Mouse (Mus musculus): ENCODE results near the gene Perm1. TPM values are rescaled to one million over a fixed set of nuclear protein-coding genes. Genes with fewer than 3 reads are reported as not detected.

Perm1 gene
- polyA plus RNA-seq, 2 experiments = 0.25 to 1.2 TPM

DNA sequence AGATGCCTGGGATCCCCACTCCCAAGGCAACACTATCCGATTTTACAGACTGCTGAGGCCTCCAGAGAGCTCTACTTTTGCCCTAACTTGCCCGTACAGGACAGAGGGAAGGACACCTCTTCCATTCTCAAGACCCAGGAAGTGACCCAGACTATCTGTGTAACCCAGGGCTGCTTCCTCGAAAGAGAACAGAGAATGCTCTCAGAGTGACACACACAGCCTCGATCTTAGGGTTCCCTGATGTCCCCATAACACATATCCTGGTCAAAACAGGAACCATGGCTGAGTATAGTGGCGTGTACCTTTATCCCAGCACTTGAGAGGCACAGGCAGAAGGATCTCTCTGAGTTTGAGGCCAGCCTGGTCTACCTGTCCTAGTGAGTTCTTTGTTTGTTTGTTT, 31.9 kb upstream of the Perm1 start:
- WGBS = 87% methylated on average over 5 of the region's 5 CpGs
- Histone ChIP-seq H3K4me1 (ENCODE audit: control insufficient read depth, insufficient read depth, low read length) (peaks cover 16% of the 10 kb centered on the region), H3K27ac (replicated peaks; ENCODE audit: low read depth, low read length) (no peak overlapping the region), H3K36me3 (ENCODE audit: control insufficient read depth, insufficient read depth, low read length) (peaks cover 50% of the 10 kb centered on the region), H3K4me2 (replicated peaks; ENCODE audit: low read depth, low read length, severe bottlenecking) (no peak overlapping the region), H3K4me3 (replicated peaks; ENCODE audit: low read length) (no peak overlapping the region), H3K9me3 (ENCODE audit: control insufficient read depth, low read length) (no peaks in the 10 kb centered on the region), H3K9ac (ENCODE audit: low read depth, low read length, severe bottlenecking) (no peak overlapping the region), H3K27me3 (ENCODE audit: control insufficient read depth, insufficient read depth, low read length) (no peaks in the 10 kb centered on the region)
- DNase-seq (ENCODE audit: low spot score) (no peak), ATAC-seq (ENCODE audit: low FRiP score, low read depth) (no peak)
- no peak for TF ChIP-seq POLR2A (IDR thresholded peaks at IDR 0.05; ENCODE audit: borderline replicate concordance, extremely low read depth, insufficient read depth, insufficient read length)

DNA sequence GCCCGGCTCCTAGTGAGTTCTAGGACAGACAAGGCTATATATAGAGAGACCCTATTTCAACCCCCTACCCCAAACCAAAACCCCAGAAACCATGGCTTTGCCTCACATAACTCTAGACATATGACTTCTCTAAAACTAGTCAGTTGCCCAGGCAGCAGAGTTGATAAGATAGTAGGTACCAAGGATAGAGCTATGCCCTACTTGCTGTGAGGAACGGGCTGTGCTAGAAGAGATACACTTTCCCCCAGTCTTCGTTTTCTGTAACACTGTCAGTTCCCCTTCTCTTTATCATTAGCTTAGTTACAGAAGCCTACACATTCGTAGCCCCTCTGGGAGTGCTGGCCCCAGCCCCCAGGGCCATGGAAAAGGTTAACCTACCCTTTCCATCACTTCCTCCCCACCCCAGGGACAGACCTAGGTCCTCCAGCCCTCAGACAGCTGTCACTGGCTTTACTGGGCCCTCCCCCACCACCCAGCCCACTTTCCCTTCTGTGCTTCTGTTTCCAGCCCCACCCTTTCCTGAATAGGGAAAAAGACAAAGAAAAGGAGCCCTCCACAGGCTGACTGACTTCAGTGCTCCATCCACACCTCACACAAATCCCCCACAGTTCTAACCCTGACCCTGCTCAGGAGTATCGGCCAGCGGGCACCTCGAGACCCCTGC, 31.2 kb upstream of the Perm1 start:
- Histone ChIP-seq H3K4me2 (replicated peaks; ENCODE audit: low read depth, low read length, severe bottlenecking) (no peak overlapping the region), H3K36me3 (ENCODE audit: control insufficient read depth, insufficient read depth, low read length) (peaks cover 43% of the 10 kb centered on the region), H3K4me3 (replicated peaks; ENCODE audit: low read length) (no peak overlapping the region), H3K27me3 (ENCODE audit: control insufficient read depth, insufficient read depth, low read length) (no peaks in the 10 kb centered on the region), H3K9me3 (ENCODE audit: control insufficient read depth, low read length) (no peaks in the 10 kb centered on the region), H3K9ac (ENCODE audit: low read depth, low read length, severe bottlenecking) (no peak overlapping the region), H3K4me1 (ENCODE audit: control insufficient read depth, insufficient read depth, low read length) (peaks cover 23% of the 10 kb centered on the region), H3K27ac (replicated peaks; ENCODE audit: low read depth, low read length) (no peak overlapping the region)
- WGBS = 92% methylated on average over 7 of the region's 7 CpGs
- no peak for DNase-seq (ENCODE audit: low spot score)
- no peak for ATAC-seq (ENCODE audit: low FRiP score, low read depth)
- TF ChIP-seq POLR2A (IDR thresholded peaks at IDR 0.05; ENCODE audit: borderline replicate concordance, extremely low read depth, insufficient read depth, insufficient read length) = no peak

DNA sequence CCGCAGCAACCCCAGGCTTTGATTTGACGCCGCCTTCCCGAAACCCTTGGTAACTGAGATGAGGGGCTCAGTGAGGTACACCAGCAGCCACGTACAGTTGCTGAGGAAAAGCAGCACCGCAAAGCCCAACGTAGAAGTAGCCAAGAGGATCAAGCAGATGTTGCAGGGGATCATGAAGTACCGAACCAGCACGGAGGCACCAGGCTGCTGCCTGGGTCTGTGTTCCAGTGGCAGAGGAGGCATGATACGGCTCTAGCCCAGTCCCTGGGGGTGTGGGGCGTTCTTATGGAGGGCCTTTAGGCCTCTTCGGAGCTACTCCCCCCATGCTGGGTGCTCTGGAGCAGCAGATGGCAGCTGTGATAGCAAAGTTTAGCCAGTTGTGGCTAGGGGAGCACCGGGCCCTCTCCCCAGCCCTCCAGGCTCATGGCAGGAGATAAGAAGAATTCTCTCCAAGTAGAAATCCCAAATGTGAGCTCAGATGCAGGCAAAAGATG, 30.2 kb upstream of the Perm1 start:
- no peak for ATAC-seq (ENCODE audit: low FRiP score, low read depth)
- no peaks in the 10 kb centered on the region for H3K9me3 ChIP-seq (ENCODE audit: control insufficient read depth, low read length)
- H3K36me3 ChIP-seq (ENCODE audit: control insufficient read depth, insufficient read depth, low read length) = peaks cover 38% of the 10 kb centered on the region
- no peak for DNase-seq (ENCODE audit: low spot score)
- WGBS = 89% methylated on average over 13 of the region's 13 CpGs
- H3K4me1 ChIP-seq (ENCODE audit: control insufficient read depth, insufficient read depth, low read length) = peaks cover 24% of the 10 kb centered on the region
- peak overlapping the region; percentile 20; the same call in 1 of the 2 replicates for H3K4me3 ChIP-seq (replicated peaks; ENCODE audit: low read length)
- H3K4me2 ChIP-seq (replicated peaks; ENCODE audit: low read depth, low read length, severe bottlenecking) = peak overlapping the region; percentile 40; the same call in 1 of the 2 replicates
- no peak overlapping the region for H3K27ac ChIP-seq (replicated peaks; ENCODE audit: low read depth, low read length)
- peak overlapping the region; percentile 47; the same call in 1 of the 2 replicates for H3K9ac ChIP-seq (ENCODE audit: low read depth, low read length, severe bottlenecking)
- TF ChIP-seq POLR2A (IDR thresholded peaks at IDR 0.05; ENCODE audit: borderline replicate concordance, extremely low read depth, insufficient read depth, insufficient read length) = no peak
- H3K27me3 ChIP-seq (ENCODE audit: control insufficient read depth, insufficient read depth, low read length) = no peaks in the 10 kb centered on the region

DNA sequence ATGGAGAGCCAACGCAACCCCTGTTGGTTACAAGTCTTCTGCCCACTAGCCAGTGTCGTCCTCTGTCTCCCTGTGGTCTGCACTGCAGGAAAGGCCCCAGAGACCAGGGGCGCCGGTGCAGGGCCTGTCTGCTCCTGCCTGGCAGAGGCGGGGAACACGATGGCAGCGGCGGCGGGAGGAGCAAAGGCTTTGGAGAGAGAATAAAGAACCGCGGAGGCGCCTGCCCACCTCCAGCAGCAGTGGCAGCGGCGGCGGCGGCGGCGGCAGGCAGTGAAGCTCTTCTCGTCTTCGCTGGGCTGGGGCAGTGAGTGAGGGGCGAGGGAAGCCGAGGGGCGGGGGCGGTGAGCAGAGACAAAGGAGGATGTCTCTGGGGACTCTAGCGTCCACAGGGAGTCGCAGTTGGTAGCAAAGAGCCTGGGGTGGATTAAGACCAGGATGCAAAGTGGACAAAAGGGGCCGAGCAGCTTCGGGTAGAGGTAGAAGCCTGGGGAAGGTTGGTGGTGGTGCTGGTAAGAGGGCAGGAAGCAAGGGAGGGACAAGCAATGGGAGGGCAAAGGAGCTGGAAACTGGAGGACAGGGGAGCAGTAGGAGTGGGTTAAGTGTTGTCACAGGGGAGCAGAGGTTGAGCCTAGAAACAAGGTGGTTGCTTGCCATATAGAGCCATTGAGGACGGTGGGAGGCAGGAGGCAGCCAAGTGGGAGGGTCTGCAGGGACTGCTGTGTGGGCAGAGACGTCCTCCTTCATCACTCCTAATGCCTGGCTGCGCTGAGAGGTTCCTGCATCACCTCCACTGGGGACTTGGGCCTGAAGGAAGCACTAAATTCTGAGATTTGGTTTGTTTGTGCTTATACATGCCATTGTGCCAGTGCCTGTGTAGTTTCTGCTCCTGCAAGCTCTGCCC, 29.5 kb upstream of the Perm1 start:
- peak overlapping the region; percentile 20 for H3K4me3 ChIP-seq (replicated peaks; ENCODE audit: low read length)
- H3K36me3 ChIP-seq (ENCODE audit: control insufficient read depth, insufficient read depth, low read length) = peaks cover 44% of the 10 kb centered on the region
- no peak for DNase-seq (ENCODE audit: low spot score)
- peaks cover 24% of the 10 kb centered on the region for H3K4me1 ChIP-seq (ENCODE audit: control insufficient read depth, insufficient read depth, low read length)
- H3K4me2 ChIP-seq (replicated peaks; ENCODE audit: low read depth, low read length, severe bottlenecking) = peak overlapping the region; percentile 40
- no peaks in the 10 kb centered on the region for H3K27me3 ChIP-seq (ENCODE audit: control insufficient read depth, insufficient read depth, low read length)
- no peak for TF ChIP-seq POLR2A (IDR thresholded peaks at IDR 0.05; ENCODE audit: borderline replicate concordance, extremely low read depth, insufficient read depth, insufficient read length)
- peak overlapping the region; percentile 47 for H3K9ac ChIP-seq (ENCODE audit: low read depth, low read length, severe bottlenecking)
- ATAC-seq (ENCODE audit: low FRiP score, low read depth) = no peak
- no peak overlapping the region for H3K27ac ChIP-seq (replicated peaks; ENCODE audit: low read depth, low read length)
- 17% methylated on average over 31 of the region's 31 CpGs for WGBS
- no peaks in the 10 kb centered on the region for H3K9me3 ChIP-seq (ENCODE audit: control insufficient read depth, low read length)

DNA sequence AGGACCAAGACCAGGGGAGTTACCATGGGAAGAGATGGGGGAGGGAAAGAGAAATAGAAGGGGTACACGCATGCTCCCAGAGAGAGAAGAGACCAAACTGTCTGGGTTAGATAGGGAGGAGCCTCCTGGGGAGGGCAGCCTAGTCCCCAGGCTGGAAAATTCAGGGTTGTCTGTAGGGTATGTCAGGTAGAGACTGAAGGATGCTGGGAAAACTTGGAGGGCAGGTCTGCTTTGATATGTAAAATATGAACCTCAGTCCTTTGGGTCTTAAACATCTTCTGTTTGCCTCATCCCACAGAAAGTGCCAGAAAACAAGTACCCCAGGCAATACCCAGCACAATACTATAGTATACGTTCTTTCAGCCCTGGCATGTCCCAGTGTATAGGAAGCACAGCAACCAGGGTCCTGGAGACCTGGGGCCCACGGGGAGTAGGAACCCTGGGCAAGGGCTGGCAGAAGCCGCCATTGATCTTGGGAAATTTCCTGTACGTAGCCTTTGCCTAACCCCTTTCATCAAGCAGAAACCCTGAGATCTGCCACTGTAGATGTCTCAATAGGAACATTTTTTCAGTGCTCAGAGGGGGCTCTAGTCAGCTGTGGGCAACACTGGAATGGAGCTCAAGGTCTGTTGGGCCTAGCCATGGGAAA, 27.4 kb upstream of the Perm1 start:
- WGBS = 78% methylated on average over 5 of the region's 5 CpGs
- peak overlapping the region; percentile 34; the same call in 1 of the 2 replicates for H3K27ac ChIP-seq (replicated peaks; ENCODE audit: low read depth, low read length)
- H3K36me3 ChIP-seq (ENCODE audit: control insufficient read depth, insufficient read depth, low read length) = peaks cover 45% of the 10 kb centered on the region
- H3K27me3 ChIP-seq (ENCODE audit: control insufficient read depth, insufficient read depth, low read length) = no peaks in the 10 kb centered on the region
- H3K4me2 ChIP-seq (replicated peaks; ENCODE audit: low read depth, low read length, severe bottlenecking) = no peak overlapping the region
- no peak overlapping the region for H3K4me3 ChIP-seq (replicated peaks; ENCODE audit: low read length)
- no peak for TF ChIP-seq POLR2A (IDR thresholded peaks at IDR 0.05; ENCODE audit: borderline replicate concordance, extremely low read depth, insufficient read depth, insufficient read length)
- H3K9ac ChIP-seq (ENCODE audit: low read depth, low read length, severe bottlenecking) = no peak overlapping the region
- no peaks in the 10 kb centered on the region for H3K9me3 ChIP-seq (ENCODE audit: control insufficient read depth, low read length)
- ATAC-seq (ENCODE audit: low FRiP score, low read depth) (no peak), DNase-seq (ENCODE audit: low spot score) (no peak)
- peaks cover 30% of the 10 kb centered on the region for H3K4me1 ChIP-seq (ENCODE audit: control insufficient read depth, insufficient read depth, low read length)
